Mouse (Mus musculus) brain, embryonic 18.5 days (tissue): ENCODE measurements around the gene Grin3b.

ENCODE experiments used
- DNase-seq: peaks from one replicate; pipeline ENCODE4 v3.0.0-alpha.2; 2012; ENCODE audit warnings: low read depth, low spot score

Gene Grin3b

DNA sequence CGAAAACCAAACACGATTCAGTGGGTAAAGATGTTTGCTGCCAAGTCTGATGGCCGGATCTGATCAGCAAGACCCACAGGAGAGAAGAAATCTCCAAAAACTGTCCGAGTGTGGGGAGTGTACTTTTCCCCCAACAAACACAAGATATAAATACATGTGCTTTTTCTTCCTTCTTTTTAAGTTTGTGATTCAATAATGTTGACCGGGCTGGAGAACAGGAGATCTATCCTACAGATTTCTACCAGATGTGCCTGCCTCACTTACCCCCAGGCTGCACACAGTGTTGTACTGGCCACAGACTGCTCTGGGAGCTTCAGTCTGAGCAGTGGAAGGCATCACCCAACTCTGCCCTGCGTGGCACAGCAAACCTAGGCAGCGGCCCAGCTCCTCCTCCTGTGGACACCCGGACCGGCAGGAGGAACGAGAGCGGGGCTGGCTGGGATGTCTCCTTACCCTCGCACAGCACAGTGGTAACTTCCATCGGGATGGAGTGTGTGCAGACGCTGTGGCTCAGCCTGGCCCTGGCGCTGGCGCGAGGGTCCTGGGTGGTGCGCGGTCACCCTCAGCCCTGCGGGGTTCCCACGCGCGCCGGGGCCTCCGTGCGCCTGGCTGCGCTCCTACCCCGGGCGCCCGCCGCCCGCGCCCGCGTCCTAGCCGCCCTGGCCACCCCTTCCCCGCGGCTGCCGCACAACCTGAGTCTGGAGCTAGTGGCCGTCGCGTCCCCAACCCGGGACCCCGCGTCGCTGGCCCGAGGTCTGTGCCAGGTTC, at the start of gene Grin3b:
Gene Grin3b, plus strand, starts transcription at position 301 of the 768 bp plus-strand sequence.
- no peak for DNase-seq

DNA sequence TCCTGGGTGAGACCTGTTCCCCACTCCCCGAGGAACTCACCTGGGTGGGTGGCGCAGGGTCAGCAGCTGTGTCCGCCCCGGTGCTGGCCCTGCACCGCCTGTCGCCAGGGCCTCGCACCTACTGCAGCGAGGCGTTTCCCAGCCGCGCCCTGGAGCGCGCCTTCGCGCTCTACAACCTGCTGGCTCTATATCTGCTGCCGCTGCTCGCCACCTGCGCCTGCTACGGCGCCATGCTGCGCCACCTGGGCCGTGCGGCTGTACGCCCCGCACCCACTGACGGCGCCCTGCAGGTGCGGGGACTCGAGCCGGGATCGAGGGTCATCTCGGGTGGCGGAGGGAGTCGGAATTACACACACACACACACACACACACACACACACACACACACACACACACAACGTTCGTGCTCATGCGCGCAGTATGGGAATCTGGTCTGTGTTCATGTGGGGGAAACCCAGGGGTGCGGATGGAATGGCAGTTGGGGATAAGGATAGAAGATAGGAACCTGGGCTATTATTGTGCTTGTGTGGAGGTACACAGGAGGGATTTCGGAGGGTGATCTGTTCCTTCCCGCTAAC, 49.5 kb upstream of the Grin3b start, which contains the start of gene R3hdm4:
Gene R3hdm4, minus strand, starts transcription at position 251 of the 578 bp plus-strand sequence.
- DNase-seq: no peak

DNA sequence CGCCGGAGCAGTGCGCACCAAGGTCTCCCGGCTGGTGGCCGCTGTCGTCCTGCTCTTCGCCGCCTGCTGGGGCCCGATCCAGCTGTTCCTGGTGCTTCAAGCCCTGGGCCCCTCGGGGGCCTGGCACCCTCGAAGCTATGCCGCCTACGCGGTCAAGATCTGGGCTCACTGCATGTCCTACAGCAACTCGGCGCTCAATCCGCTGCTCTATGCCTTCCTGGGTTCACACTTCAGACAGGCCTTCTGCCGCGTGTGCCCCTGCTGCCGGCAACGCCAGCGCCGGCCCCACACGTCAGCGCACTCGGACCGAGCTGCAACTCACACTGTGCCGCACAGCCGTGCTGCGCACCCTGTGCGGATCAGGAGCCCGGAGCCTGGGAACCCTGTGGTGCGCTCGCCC, 48.9 kb upstream of the Grin3b start:
- DNase-seq: no peak

DNA sequence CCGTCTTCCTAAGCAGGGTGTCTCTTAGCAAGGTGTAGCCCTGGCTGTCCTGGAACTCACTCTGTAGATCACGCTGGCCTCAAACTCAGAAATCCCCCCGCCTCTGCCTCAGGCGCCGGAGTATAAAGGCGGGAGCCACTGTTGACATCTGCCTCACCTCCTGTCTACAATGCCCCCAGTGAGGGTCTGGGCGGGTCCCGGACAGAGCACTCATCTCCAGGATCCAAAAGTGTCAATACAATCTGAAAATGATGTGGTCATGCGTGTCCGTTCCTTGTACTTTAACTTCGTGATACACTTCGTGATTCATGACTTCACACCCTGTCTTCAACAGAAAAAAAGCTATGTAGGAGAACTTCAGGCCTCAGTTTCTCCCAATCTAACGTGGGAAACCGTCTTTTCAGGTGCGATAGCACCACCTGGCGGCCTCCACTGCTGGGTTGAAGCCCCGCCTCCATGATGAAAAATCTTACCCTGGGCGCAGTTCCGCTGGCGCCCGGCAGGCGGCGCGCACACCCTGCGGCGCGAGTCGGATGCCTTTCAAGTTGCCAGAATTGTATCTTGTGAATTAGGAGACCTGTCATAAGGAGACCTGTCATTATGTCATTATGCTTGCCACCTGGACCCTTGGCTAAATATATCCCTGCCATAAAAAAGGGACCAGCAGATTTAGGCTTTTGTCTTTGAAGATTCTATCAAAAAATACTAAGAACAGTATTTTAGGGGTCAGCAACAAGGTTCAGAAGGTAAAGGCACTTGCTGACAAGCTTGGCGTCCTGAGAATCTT, 45.3 kb upstream of the Grin3b start:
- no peak for DNase-seq

DNA sequence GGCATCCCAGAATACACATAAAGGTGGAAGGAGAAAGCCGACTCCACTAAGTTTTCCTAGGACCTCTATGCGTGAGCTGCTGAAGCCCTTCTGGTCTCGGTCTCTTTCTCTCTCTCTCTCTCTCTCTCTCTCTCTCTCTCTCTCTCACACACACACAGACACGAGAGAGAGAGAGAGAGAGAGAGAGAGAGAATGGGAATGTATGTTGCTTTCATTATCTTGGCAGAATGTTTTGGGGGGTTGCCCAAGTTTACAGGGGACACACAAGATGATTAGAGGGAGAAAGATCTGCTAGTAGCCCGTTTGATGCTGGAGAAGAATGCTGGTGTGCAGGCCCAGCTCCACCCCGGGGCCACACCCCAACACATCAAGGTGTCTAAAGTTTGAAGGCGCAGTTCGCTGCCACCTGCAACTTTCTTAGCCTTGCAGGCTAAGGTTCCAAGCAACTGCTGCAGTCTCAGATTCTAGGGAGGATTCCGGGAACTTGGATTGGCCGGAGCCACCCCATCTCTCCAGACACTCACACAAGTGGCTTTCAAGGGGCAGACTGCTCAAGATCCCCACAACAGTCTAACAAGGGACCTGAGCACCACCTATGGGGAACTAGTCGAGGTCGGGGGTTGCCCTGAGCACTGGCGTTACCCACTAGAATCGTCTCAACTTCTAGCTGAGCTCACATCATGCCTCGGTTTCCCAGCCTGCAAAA, 44.6 kb upstream of the Grin3b start:
- no peak for DNase-seq

DNA sequence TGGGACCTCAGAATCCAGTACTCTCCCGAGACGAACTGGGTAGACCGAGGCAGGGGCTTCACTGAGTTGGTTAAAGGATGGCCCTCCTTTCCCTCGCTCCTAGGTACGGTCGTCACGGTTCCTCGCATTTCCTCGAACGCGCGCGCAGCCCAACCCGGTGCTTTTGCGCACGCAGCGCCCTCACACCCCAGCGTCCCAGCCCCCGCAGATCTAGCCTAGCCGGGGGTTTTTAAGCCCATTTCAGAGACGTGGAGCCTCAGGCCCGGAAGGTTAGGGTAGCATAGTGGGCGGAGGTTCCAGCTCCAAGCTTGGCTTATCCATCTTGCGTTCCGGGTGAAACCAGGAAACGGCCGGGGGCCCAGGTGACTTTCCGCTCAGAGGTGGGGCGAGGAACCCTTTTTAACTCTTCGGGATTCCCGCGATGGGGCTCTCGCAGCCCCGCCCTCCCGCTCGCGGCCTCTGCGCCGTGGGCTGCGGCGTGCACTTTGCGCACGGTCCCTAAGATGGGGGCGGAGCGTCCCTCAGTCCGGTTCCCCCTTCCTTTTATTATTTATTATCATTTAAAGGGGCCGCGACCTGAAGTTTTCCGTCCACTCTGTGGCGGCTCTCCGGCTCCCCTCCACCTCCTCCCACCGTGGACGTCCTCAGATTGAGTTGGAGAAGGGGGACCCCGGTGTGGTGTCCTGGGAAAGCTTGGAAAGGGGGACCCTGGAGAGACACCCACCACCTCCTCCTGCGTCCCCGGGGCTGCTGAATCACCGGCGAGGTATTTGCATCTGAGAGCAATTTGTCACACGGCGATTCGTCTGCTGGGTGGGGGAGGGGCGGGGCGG, 43.8 kb upstream of the Grin3b start, which contains the start of gene Arid3a:
Gene Arid3a, plus strand, starts transcription at position 553 of the 833 bp plus-strand sequence.
- peak; percentile 81 for DNase-seq

DNA sequence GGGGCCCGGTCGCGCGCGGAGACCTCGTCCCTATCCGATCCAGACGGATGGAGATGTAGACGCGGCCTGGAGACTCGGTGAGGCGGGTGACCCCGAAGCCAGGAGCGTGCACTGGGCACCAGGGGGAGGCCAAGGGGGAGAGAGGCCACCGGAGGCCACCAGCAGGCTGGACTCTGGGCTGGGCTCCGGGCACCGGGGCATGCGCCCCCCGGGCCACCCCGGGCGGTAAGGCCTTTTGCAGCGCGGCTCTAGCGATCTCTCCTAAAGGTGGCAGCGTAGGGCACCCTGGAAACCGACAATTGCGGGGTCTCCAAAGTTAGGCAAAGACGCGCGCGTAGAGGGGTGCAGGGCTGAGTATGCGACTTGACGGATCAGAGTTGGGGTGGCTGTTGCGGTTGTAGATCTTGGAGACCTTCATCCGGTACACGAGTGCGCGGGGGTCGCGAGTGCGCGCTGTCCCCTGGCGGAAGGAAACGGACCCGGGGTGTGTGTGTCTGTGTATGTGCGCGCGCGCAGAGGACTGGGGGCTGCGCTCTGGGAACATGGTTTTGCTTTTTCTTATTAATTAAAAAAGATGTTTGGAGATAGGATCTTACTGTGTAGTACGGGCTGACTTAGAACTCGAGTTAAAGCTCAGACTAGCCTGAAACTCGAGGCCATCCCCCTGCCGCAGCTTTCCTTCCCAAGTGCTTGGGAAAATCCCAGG, 43.0 kb upstream of the Grin3b start:
- DNase-seq: no peak

DNA sequence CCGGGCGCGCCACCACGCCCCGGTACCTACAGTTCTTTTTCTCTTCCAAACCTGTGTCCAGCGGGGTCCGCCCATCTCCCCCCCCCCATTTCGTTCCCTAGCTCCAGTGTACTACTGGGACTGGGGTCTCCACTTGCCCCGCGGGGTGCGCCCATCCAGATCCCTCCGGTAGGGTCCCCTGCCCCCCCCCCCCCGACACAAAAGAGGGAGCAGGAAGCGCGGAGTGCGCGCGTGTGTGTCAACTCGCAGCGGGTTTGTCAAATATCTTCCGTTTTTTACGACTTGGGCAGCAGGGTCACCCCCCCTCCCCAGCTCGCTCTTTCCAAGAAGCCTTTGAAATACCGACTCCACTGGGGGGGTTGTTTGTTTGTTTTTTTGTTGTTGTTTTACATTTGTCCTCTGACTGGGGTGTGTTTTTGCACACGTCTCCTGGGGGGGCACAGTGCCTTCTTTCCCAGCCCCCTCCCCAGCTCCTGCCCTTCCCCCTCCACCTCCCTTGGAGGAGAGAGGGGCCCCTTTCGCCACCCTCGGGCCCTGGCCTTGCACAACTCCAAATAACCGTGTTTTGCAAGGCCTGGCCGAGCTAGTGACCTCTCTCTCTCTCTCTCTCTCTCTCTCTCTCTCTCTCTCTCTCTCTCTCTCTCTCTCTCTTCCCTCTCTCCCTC, 42.4 kb upstream of the Grin3b start:
- no peak for DNase-seq

DNA sequence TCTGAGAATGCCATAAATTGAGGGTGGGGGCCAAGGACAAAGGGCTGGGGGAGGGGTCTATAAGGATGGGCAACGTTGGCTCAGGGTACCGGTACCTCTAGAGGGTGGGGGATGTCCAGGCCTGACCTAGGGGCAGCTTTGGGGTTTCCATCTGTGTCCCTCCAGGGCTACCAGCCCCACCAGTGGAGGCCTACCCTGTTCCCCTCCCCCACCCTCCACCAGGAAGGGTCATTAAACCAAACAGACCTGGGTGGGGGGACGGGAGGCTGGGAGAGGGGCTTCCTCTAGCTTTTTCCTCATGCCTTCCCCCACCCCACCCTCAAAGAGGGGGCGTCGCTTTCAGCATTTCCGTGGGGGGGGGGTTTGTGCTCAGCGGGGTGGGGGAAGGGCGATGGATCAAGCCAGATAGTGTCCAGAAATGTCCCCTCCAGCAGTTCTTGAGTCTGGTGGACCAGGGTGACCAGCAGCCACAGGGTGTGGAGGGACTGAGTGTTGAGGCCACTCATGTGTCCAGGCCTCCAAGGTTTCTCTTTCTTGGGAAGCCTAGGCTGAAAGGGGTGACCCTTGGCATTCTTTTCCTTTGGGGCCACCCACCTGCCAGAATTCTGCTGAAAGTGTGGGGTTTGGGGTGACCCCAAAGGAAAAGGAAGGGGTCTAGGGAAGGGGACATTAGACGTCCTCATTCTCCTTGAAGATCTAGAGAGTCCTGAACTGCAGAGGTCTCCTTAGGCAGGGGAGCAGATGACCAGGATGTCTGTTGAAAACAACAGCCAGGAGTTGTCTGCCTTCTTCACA, 41.4 kb upstream of the Grin3b start:
- no peak for DNase-seq

DNA sequence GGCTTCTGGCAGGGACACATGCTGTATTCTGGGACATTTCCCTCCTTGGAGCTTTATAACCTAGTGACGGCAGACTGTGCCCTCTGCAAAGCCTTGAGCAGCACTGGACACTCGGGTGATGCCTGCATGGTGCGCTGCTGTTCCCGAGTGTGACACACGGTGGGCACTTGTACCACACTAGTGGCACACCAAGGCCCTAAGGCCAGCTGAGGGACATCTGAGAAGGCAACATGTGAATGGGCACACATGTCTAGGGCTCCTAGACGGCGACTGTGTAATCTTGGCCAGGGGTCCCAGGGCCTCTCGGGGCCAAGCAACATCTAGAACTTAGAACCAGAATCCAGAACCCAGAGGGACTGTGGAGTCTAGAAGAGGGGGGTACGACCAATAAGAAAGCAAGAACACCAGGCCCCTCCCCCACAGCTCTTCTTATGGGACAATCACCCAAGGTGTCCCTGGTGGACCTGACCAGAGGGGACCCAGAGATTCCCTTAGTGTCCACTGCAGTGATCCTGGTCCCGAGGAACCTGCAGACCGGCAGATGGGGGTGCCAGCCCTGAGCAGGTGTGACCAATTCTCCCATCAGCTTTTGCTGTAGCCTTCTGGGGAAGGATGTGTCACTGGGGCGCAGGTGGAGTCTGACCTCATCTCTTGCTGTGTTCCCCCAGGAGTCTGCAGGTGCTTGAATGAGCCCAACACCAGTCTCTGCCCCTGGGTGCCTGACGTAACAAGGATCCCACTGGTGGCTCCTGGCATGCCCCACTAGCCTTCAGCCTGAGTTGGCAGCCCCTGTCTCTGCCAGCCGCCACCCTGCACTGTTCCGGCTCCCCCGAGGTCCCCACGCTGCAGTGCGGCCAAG, 40.3 kb upstream of the Grin3b start:
- DNase-seq: no peak

DNA sequence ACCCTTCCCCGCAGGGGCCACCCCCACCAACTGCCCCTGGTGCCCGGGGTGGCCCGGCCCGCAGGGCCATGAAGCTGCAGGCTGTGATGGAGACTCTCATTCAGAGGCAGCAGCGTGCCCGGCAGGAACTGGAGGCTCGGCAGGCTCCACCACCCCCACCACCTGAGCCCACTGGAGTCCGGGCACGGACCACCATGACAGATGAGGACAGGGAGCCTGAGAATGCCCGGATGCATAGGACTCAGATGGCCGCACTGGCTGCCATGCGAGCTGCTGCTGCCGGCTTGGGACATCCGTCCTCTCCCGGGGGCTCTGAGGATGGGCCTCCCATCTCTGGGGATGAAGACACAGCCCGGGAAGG, 39.7 kb upstream of the Grin3b start:
- no peak for DNase-seq

DNA sequence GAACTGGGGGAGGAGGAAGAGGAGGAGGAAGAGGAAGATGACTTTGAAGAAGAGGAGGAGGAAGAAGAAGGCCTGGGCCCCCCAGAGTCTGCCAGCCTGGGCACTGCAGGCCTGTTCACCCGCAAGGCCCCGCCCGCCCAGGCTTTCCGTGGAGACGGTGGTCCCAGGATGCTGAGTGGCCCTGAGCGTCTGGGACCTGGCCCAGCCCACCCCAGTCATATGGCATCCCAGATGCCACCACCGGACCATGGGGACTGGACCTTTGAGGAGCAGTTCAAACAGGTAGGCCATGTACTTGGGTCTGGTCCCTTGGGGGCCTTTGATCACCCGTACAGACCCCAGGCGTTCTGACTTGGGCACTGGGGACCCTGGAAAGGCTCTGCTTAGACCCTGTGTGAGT, 38.7 kb upstream of the Grin3b start:
- DNase-seq: no peak

DNA sequence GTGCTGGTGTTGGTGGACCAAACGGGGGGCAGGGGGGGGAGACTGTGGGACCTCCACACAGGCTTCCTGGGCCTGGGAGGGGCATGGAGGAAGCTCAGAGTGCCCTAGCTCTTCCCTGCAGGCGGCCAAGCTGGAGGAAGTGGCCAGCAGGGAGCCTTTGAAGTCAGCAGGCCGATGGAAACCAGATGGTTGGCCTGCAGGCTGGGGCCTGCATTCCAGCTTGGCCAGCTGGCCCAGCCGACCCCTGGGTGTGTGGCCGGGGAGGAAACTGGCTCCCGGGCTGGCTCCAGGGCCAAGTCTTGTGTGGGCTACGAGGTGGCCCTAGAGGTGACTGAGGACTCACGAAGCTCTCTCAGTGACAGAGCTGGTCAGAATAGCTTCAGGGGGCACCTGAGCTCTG, 37.8 kb upstream of the Grin3b start:
- DNase-seq: no peak

DNA sequence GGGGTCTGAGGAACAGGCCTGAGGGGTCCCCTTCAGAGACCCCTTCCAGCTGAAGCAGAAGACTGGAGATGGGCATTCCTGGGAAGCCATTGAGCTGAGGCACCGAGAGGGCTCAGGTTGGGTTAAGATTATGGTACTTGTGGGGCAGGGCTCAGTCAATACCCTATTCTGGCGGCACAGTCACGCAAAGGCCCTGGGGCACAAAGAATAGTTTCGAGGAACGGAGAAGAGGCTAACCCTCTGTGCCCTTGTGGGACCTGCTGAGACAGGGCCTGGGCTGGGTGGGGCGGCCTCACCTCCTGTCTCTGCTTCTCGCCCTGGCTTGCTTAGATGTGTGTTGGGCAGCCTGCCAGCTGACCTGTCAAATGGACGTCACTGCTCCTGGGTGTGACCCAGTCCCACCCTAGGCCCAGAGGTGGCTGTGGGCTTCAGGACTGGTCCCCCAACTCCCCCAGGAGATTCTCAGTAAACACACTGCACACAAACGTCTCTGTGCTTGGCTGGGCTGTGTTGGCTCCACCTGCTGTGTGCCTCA, 37.3 kb upstream of the Grin3b start:
- no peak for DNase-seq

DNA sequence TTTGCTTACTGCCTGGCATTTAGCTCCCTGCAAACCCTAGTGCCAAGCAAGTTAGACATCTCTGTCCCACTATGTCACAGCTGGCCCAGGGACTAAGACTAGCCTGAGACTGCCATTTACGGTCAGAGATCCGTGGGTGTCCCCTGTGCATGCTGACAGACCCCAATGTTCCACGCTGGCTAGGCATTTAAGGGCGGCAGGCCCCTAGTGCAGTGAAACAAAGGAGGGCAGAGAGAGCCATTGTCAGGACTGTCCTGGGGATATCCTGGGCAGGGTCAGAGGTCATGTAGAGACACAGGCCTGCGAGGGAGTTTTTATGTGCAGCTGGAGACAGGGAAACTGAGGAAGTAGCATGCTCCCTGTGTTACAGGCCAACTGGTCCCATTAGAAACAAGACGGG, 36.7 kb upstream of the Grin3b start:
- DNase-seq: no peak

DNA sequence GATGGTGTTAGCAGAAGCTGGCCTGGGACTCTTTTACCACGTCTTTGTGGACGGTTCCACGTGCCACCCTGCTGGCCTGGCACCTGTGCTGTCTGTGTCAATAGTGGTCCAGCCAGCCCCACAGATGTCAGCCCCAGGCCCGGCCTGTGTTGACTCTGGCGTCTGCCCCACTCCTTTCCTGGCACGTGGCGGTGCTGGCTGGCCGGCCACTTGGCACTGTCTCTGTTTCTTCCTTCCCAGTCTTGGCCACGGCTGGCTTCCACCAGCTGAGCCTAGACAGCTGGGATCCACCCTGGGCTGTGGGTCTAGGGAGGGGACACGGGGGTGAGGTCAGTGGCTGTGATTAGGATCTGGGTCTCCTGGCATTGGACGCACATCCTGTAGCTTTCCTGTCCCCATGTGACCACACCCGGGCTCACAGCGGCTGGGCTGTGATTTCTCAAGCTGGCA, 36.2 kb upstream of the Grin3b start:
- no peak for DNase-seq

DNA sequence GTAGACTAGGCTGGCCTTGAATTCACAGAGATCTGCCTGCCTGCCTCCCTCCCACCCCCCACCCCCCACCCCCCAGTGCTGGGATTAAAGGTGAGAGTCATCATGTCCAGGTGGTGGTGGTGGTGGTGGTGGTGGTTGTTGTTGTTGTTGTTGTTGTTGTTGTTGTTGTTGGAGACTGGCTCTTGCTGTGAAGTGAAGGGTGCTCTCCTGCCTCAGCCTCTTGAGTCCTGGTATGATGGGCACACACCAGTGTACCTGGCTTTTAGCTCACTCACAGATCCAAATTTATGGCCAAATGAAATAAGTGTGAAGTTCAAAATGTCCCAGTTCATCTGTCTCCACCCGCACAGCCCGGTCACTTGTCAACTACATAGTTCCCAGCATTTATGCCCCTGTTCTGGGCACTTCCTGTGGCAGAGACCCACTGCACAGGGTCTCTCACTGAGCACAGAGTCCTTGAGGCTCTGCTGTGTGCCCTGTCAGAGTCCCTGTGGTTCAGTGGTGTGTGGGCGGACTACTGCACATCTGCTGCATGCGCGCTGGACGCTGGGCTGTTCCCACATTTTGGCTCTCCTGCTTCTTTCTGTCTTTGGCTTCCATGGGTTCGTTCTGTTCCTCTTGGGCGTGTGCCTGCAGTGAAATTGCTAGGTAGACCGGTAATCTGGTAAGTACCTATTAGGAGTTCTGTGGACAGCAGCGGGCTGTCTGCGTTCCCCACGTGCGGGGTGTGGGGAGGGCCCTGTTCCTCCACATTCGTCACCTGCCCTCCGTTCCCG, 35.5 kb upstream of the Grin3b start:
- no peak for DNase-seq
